ENCODE assay signal across 17 mouse cellular contexts in genomic region chr15:6384027-6384426, GRCm38 (mm10).
DNase-seq lines count a peak whose midpoint lies in the region; ATAC-seq and TF ChIP-seq lines count a peak whose summit lies in the region.
"Had no signal": no experiment of that assay in that cellular context is flagged by ENCODE, and none has a peak within 500 bp of the region (broad histone marks: within the 10 kb centered on the region; RNA-seq: fewer than 3 reads in every experiment).

No protein-coding gene starts in this region.

- peak overlapping the region; percentile 43 for H3K27ac ChIP-seq in heart, embryonic 12.5 days (ENCODE audit: poor library complexity, severe bottlenecking)
- peak overlapping the region; percentile 17; the same call in 1 of the 2 replicates for H3K27ac ChIP-seq in intestine, embryonic 15.5 days
- peak overlapping the region; percentile 62; the same call in 1 of the 2 replicates for H3K27ac ChIP-seq in limb, embryonic 12.5 days
- no peak overlapping the region for H3K27ac ChIP-seq in liver, postnatal 0 days (ENCODE audit: low read depth)

- peak overlapping the region; percentile 50 for H3K4me2 ChIP-seq in heart, embryonic 12.5 days
- H3K4me2 ChIP-seq in intestine, embryonic 15.5 days (replicated peaks), result peak overlapping the region; percentile 31
- 0 out of 2 replicates have a peak overlapping the region, but pooled peaks have one; percentile 6 for H3K4me2 ChIP-seq in limb, embryonic 12.5 days
- H3K4me2 ChIP-seq in liver, postnatal 0 days (ENCODE audit: low read depth, low read length), result no peak overlapping the region
- H3K4me2 ChIP-seq: midbrain, embryonic 11.5 days had no signal

- H3K4me1 ChIP-seq in heart, embryonic 12.5 days (replicated peaks), result peaks cover 30% of the 10 kb centered on the region
- peaks cover 14% of the 10 kb centered on the region; the same call in 1 of the 2 replicates for H3K4me1 ChIP-seq in intestine, embryonic 15.5 days (replicated peaks)
- peaks cover 34% of the 10 kb centered on the region for H3K4me1 ChIP-seq in limb, embryonic 12.5 days (replicated peaks)
- peaks cover 3% of the 10 kb centered on the region; the same call in 1 of the 2 replicates for H3K4me1 ChIP-seq in liver, postnatal 0 days (ENCODE audit: insufficient read depth)

- H3K4me3 ChIP-seq in heart, embryonic 12.5 days, result no peak overlapping the region
- no peak overlapping the region for H3K4me3 ChIP-seq in intestine, embryonic 15.5 days (replicated peaks)
- no peak overlapping the region for H3K4me3 ChIP-seq in limb, embryonic 12.5 days (replicated peaks)
- no peak overlapping the region for H3K4me3 ChIP-seq in liver, postnatal 0 days (ENCODE audit: low read depth, low read length)

- no peaks in the 10 kb centered on the region for H3K36me3 ChIP-seq in heart, embryonic 12.5 days
- no peaks in the 10 kb centered on the region for H3K36me3 ChIP-seq in intestine, embryonic 15.5 days
- no peaks in the 10 kb centered on the region for H3K36me3 ChIP-seq in limb, embryonic 12.5 days
- H3K36me3 ChIP-seq in liver, postnatal 0 days (replicated peaks; ENCODE audit: insufficient read depth, low read length), result no peaks in the 10 kb centered on the region
- H3K36me3 ChIP-seq: G1E had no signal

- H3K9me3 ChIP-seq in heart, embryonic 12.5 days (replicated peaks), result no peaks in the 10 kb centered on the region
- H3K9me3 ChIP-seq in intestine, embryonic 15.5 days, result no peaks in the 10 kb centered on the region
- no peaks in the 10 kb centered on the region for H3K9me3 ChIP-seq in limb, embryonic 12.5 days
- no peaks in the 10 kb centered on the region for H3K9me3 ChIP-seq in liver, postnatal 0 days (ENCODE audit: low read length)
- H3K9me3 ChIP-seq: G1E had no signal

- H3K27me3 ChIP-seq in heart, embryonic 12.5 days (replicated peaks), result no peaks in the 10 kb centered on the region
- no peaks in the 10 kb centered on the region for H3K27me3 ChIP-seq in intestine, embryonic 15.5 days (replicated peaks)
- no peaks in the 10 kb centered on the region for H3K27me3 ChIP-seq in limb, embryonic 12.5 days
- H3K27me3 ChIP-seq in liver, postnatal 0 days (ENCODE audit: insufficient read depth, low read length), result peaks cover 11% of the 10 kb centered on the region

- TF ChIP-seq CTCF in liver, postnatal 0 days (IDR thresholded peaks at IDR 0.05; ENCODE audit: low read depth), result no peak

- H3K9ac ChIP-seq in heart, embryonic 12.5 days, result no peak overlapping the region
- H3K9ac ChIP-seq in intestine, embryonic 15.5 days, result no peak overlapping the region
- no peak overlapping the region for H3K9ac ChIP-seq in limb, embryonic 12.5 days (replicated peaks)
- no peak overlapping the region for H3K9ac ChIP-seq in liver, postnatal 0 days (replicated peaks)

- 24% methylated on average over 6 of the region's 6 CpGs for WGBS in heart, embryonic 12.5 days
- 15% methylated on average over 6 of the region's 6 CpGs for WGBS in intestine, embryonic 15.5 days
- 26% methylated on average over 6 of the region's 6 CpGs for WGBS in limb, embryonic 12.5 days
- WGBS in liver, postnatal 0 days (ENCODE audit: insufficient replicate concordance), result 33% methylated on average over 6 of the region's 6 CpGs

- no peak for TF ChIP-seq EP300 in liver, postnatal 0 days (IDR thresholded peaks at IDR 0.05; ENCODE audit: low read depth)

- DNase-seq in heart, postnatal 36 days, result no peak
- peak; percentile 11 for DNase-seq in 3T3-L1 (ENCODE audit: low read depth, low spot score)
- DNase-seq in urinary bladder, postnatal 14 days (ENCODE audit: low spot score), result no peak
- DNase-seq in liver, postnatal 0 days, result no peak
- DNase-seq in ovary, adult 18-20 months (ENCODE audit: low spot score), result no peak
- DNase-seq: adrenal gland, postnatal 14 days; B cell, adult 2 months; cerebellum, adult 11-12 months; layer of hippocampus, adult 9-11 months; liver; lung, postnatal 10 days; retina, postnatal 1 day had no signal

- intact Hi-C loops in heart, postnatal 36 days (cut with DNase I), result loop anchor here (10.0 kb wide), 1 partner anchor 1269 kb away; the partner anchor contains the start of gene Rpl37

- ATAC-seq in heart, embryonic 12.5 days (ENCODE audit: insufficient number of reproducible peaks, low FRiP score), result peak; percentile 46; the same call in 1 of the 2 replicates
- ATAC-seq in intestine, embryonic 15.5 days, result peak; percentile 29
- ATAC-seq in limb, embryonic 12.5 days (ENCODE audit: insufficient number of reproducible peaks, insufficient read depth, low FRiP score, low TSS enrichment, low read depth), result no peak
- ATAC-seq in liver, postnatal 0 days, result no peak

Comparison
In these comparisons a context has a peak if more than half of its experiments do, and no peak if none do; other contexts are left out.
1. ATAC-seq: peak in heart, embryonic 12.5 days (single experiment) and intestine, embryonic 15.5 days (single experiment); none in limb, embryonic 12.5 days (single experiment) and liver, postnatal 0 days (single experiment).